Mouse (Mus musculus) spleen, embryonic (tissue): ENCODE results near the gene Degs2.

ENCODE experiments used
- CTCF ChIA-PET: fragments of 350-600 bp; sonication (Branson Sonifier 250); formaldehyde crosslinking; loops from one replicate; lab custom pipeline; 2022; lab: Charles Lee

Gene Degs2

GRCm38 (mm10) chr12:108657350-108657749, 44.8 kb downstream of the Degs2 start:
- CTCF ChIA-PET: interaction anchor here (0.7 to 3.8 kb wide), 4 partner anchors 15 to 44 kb away, joined by 3 to 21 read pairs (median 3); no protein-coding TSS in a partner anchor

- CTCF ChIA-PET: no interaction called here
Observed at GRCm38 (mm10) chr12:108653358-108654335, 48.5 kb downstream of the Degs2 start.

GRCm38 (mm10) chr12:108651053-108651660, 51.0 kb downstream of the Degs2 start:
- CTCF ChIA-PET: interaction anchor here (1.0 kb wide), 1 partner anchor 10 kb away, joined by 3 read pairs; no protein-coding TSS in a partner anchor

GRCm38 (mm10) chr12:108647784-108648183, 54.3 kb downstream of the Degs2 start:
- CTCF ChIA-PET: no interaction called here

GRCm38 (mm10) chr12:108646234-108646633, 55.9 kb downstream of the Degs2 start:
- CTCF ChIA-PET: no interaction called here

GRCm38 (mm10) chr12:108642019-108642418, 60.1 kb downstream of the Degs2 start:
- CTCF ChIA-PET: interaction anchor here (0.9 kb wide), 1 partner anchor 9 kb away, joined by 3 read pairs; no protein-coding TSS in a partner anchor

- CTCF ChIA-PET: no interaction called here
Observed at GRCm38 (mm10) chr12:108639126-108639525, 63.0 kb downstream of the Degs2 start.

GRCm38 (mm10) chr12:108637440-108637839, 64.7 kb downstream of the Degs2 start:
- CTCF ChIA-PET: interaction anchor here (0.6 kb wide), 1 partner anchor 21 kb away, joined by 7 read pairs; no protein-coding TSS in a partner anchor

- CTCF ChIA-PET: interaction anchor here (0.7 to 0.8 kb wide), 2 partner anchors 31 to 33 kb away, joined by 3 to 8 read pairs; no protein-coding TSS in a partner anchor
Observed at GRCm38 (mm10) chr12:108635501-108635900, 66.6 kb downstream of the Degs2 start.

GRCm38 (mm10) chr12:108634031-108634430, 68.1 kb downstream of the Degs2 start:
- CTCF ChIA-PET: no interaction called here

- CTCF ChIA-PET: interaction anchor here (0.5 to 1.0 kb wide), 2 partner anchors 9 to 265 kb away, joined by 3 to 7 read pairs; no protein-coding TSS in a partner anchor
Observed at GRCm38 (mm10) chr12:108632501-108632900, 69.6 kb downstream of the Degs2 start.

GRCm38 (mm10) chr12:108630741-108631688, 71.1 kb downstream of the Degs2 start:
- CTCF ChIA-PET: interaction anchor here (0.7 kb wide), 1 partner anchor 18 kb away, joined by 3 read pairs; no protein-coding TSS in a partner anchor

GRCm38 (mm10) chr12:108629556-108629955, 72.6 kb downstream of the Degs2 start:
- CTCF ChIA-PET: no interaction called here
